Mouse (Mus musculus) ES-Bruce4 (cell line): Measurements from ENCODE around the gene C8a.

Experiments
- CTCF ChIP-seq: IDR thresholded peaks from one replicate; pipeline ENCODE4 v1.8.1; 2011; ENCODE audit warnings: low read depth, low read length
- POLR2A ChIP-seq: IDR thresholded peaks from one replicate; pipeline ENCODE4 v1.8.1; 2011; ENCODE audit warnings: low read length; ENCODE audit not compliant: insufficient read depth

DNA sequence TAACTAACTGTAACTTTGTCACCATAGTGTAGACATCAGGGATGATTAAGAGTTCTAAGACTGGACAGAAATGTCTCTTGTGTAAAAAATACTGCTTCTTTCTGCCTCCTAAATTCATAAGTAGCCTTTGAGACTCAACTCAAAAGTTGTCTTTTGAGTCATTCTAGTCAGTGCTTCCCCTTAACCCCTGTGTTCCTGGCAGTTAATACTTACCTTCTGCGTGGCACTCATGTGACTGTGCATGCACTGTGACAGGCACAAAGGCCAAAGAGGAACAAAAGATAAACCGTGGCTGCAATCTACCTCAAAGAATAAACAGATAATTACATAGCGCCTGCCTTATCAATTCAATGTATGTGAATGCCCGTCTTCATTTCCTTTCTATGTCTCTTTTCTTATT is 18.4 kb downstream of the C8a start:
- TF ChIP-seq CTCF, result no peak
- TF ChIP-seq POLR2A, result no peak
